Mouse (Mus musculus) testis, postnatal 14 days (tissue): Measurements from ENCODE around the gene Meltf.

Experiments used
- DNase-seq: peaks from one replicate; pipeline ENCODE4 v3.0.0; 2021; ENCODE audit warnings: low spot score

Gene Meltf

GRCm38 (mm10) chr16:31893396-31894141 is 15.0 kb downstream of the Meltf start:
- DNase-seq, result no peak

GRCm38 (mm10) chr16:31896971-31897774 is 18.6 kb downstream of the Meltf start:
- DNase-seq, result peak; percentile 50

- no peak for DNase-seq
Observed at GRCm38 (mm10) chr16:31898546-31899326, 20.1 kb downstream of the Meltf start.

GRCm38 (mm10) chr16:31901886-31902285 is 23.3 kb downstream of the Meltf start:
- no peak for DNase-seq

GRCm38 (mm10) chr16:31903239-31903638 is 24.6 kb downstream of the Meltf start:
- no peak for DNase-seq

GRCm38 (mm10) chr16:31905331-31905730 is 26.7 kb downstream of the Meltf start:
- DNase-seq, result no peak

- no peak for DNase-seq
Observed at GRCm38 (mm10) chr16:31905891-31906825, 27.5 kb downstream of the Meltf start.

- DNase-seq, result no peak
Observed at GRCm38 (mm10) chr16:31906896-31907295, 28.3 kb downstream of the Meltf start.

GRCm38 (mm10) chr16:31908959-31909358 is 30.3 kb downstream of the Meltf start:
- DNase-seq, result no peak

GRCm38 (mm10) chr16:31910281-31910847 is 31.8 kb downstream of the Meltf start:
- DNase-seq, result no peak

GRCm38 (mm10) chr16:31917776-31918175 is 39.2 kb downstream of the Meltf start:
- no peak for DNase-seq

- peak; percentile 61 for DNase-seq
Observed at GRCm38 (mm10) chr16:31918248-31918724, 39.7 kb downstream of the Meltf start.

- no peak for DNase-seq
Observed at GRCm38 (mm10) chr16:31924368-31924767, 45.8 kb downstream of the Meltf start.

- DNase-seq, result no peak
Observed at GRCm38 (mm10) chr16:31926091-31926490, 47.5 kb downstream of the Meltf start.

- DNase-seq, result no peak
Observed at GRCm38 (mm10) chr16:31926547-31927182, 48.1 kb downstream of the Meltf start.

GRCm38 (mm10) chr16:31927412-31927811 is 48.8 kb downstream of the Meltf start:
- DNase-seq, result no peak

- no peak for DNase-seq
Observed at GRCm38 (mm10) chr16:31931330-31931729, 52.7 kb downstream of the Meltf start.

- no peak for DNase-seq
Observed at GRCm38 (mm10) chr16:31932255-31932654, 53.6 kb downstream of the Meltf start.

GRCm38 (mm10) chr16:31932840-31933697 is 54.5 kb downstream of the Meltf start:
- DNase-seq, result peak; percentile 81
